In genomic region chr9:62341701-62342440, GRCm38 (mm10) we compare ENCODE assay signal across 7 mouse cellular contexts. TPM values are rescaled to one million over a fixed set of nuclear protein-coding genes. Genes with fewer than 3 reads are reported as not detected.
DNase-seq lines count a peak whose midpoint lies in the region; ATAC-seq lines count a peak whose summit lies in the region.

No protein-coding gene starts in this region.

- no peaks in the 10 kb centered on the region for H3K9me3 ChIP-seq in heart, embryonic 11.5 days (replicated peaks; ENCODE audit: control insufficient read depth, low read length)
- H3K9me3 ChIP-seq in limb, embryonic 10.5 days (replicated peaks), result no peaks in the 10 kb centered on the region
- H3K9me3 ChIP-seq in midbrain, embryonic 16.5 days (replicated peaks; ENCODE audit: control insufficient read depth, low read length, poor library complexity, severe bottlenecking), result no peaks in the 10 kb centered on the region

- H3K4me1 ChIP-seq in heart, embryonic 11.5 days (ENCODE audit: control insufficient read depth, insufficient read depth, low read length), result peaks cover 19% of the 10 kb centered on the region
- peaks cover 39% of the 10 kb centered on the region for H3K4me1 ChIP-seq in limb, embryonic 10.5 days
- peaks cover 31% of the 10 kb centered on the region for H3K4me1 ChIP-seq in midbrain, embryonic 16.5 days (ENCODE audit: control insufficient read depth, insufficient read depth, low read length)

- peak overlapping the region; percentile 99 for H3K27ac ChIP-seq in heart, embryonic 11.5 days (ENCODE audit: low read depth, low read length)
- peak overlapping the region; percentile 100 for H3K27ac ChIP-seq in limb, embryonic 10.5 days
- H3K27ac ChIP-seq in midbrain, embryonic 16.5 days (ENCODE audit: low read length), result peak overlapping the region; percentile 98

- under 1% methylated on average over 52 of the region's 54 CpGs for WGBS in heart, embryonic 11.5 days (ENCODE audit: insufficient replicate concordance)
- WGBS in limb, embryonic 10.5 days, result under 1% methylated on average over 53 of the region's 54 CpGs
- WGBS in midbrain, embryonic 16.5 days, result under 1% methylated on average over 52 of the region's 54 CpGs

- H3K36me3 ChIP-seq in heart, embryonic 11.5 days (ENCODE audit: control insufficient read depth, insufficient read depth, low read length), result no peaks in the 10 kb centered on the region
- no peaks in the 10 kb centered on the region for H3K36me3 ChIP-seq in limb, embryonic 10.5 days
- no peaks in the 10 kb centered on the region for H3K36me3 ChIP-seq in midbrain, embryonic 16.5 days (ENCODE audit: control insufficient read depth, insufficient read depth, low read length)

- peak overlapping the region; percentile 100 for H3K9ac ChIP-seq in heart, embryonic 11.5 days (ENCODE audit: low read depth, low read length)
- peak overlapping the region; percentile 99 for H3K9ac ChIP-seq in midbrain, embryonic 16.5 days (ENCODE audit: low read depth, low read length)

- no peaks in the 10 kb centered on the region for H3K27me3 ChIP-seq in heart, embryonic 11.5 days (ENCODE audit: control insufficient read depth, insufficient read depth, low read length)
- no peaks in the 10 kb centered on the region for H3K27me3 ChIP-seq in limb, embryonic 10.5 days (ENCODE audit: low read depth, poor library complexity, severe bottlenecking)
- H3K27me3 ChIP-seq in midbrain, embryonic 16.5 days (ENCODE audit: control insufficient read depth, insufficient read depth, low read depth, low read length), result no peaks in the 10 kb centered on the region

- H3K4me3 ChIP-seq in heart, embryonic 11.5 days (ENCODE audit: low read depth, low read length), result peak overlapping the region; percentile 93
- peak overlapping the region; percentile 93 for H3K4me3 ChIP-seq in limb, embryonic 10.5 days
- peak overlapping the region; percentile 87 for H3K4me3 ChIP-seq in midbrain, embryonic 16.5 days (ENCODE audit: low read depth, low read length)

- DNase-seq in ovary, postnatal 36 days (ENCODE audit: low spot score), result peak; percentile 47
- no peak for DNase-seq in ovary, adult 18-20 months (ENCODE audit: low spot score)
- peak; percentile 61 for DNase-seq in c-Kit-positive CD71-positive TER-119-positive erythroid progenitor cells, embryonic 14.5 days (ENCODE audit: low spot score)
- DNase-seq in limb, embryonic 10.5 days (ENCODE audit: low spot score), result peak; percentile 71
- DNase-seq in testis, postnatal 10 days (ENCODE audit: low spot score), result peak; percentile 66

- ATAC-seq in heart, embryonic 11.5 days (replicated peaks; ENCODE audit: insufficient number of reproducible peaks, low FRiP score, low TSS enrichment), result no peak
- peak; percentile 12; the same call in 1 of the 2 replicates for ATAC-seq in midbrain, embryonic 16.5 days

- peak overlapping the region; percentile 93 for H3K4me2 ChIP-seq in heart, embryonic 11.5 days
- peak overlapping the region; percentile 84 for H3K4me2 ChIP-seq in midbrain, embryonic 16.5 days (ENCODE audit: low read length)

RNA-seq across cellular contexts. Expression of gene Anp32a, which starts 0.8 kb away (rescaled TPM):
- 108 and 120 TPM in 2 replicates for polyA plus RNA-seq in heart, embryonic 11.5 days (2014; fragmentation: Nextera tagmentation; extraction: Ambion mirVana)
- 240 and 246 TPM in 2 replicates for polyA plus RNA-seq in limb, embryonic 10.5 days (2016; fragmentation: Nextera tagmentation; extraction: Ambion mirVana)
- 107 and 117 TPM in 2 replicates for polyA plus RNA-seq in midbrain, embryonic 16.5 days (2015; fragmentation: Nextera tagmentation; extraction: Ambion mirVana)

RNA-seq across cellular contexts. Expression of gene Spesp1, which starts 59.9 kb away (rescaled TPM):
- polyA plus RNA-seq in heart, embryonic 11.5 days (2014; fragmentation: Nextera tagmentation; extraction: Ambion mirVana), result not detected in 2 replicates
- polyA plus RNA-seq in limb, embryonic 10.5 days (2016; fragmentation: Nextera tagmentation; extraction: Ambion mirVana), result not detected in 2 replicates
- not detected in 2 replicates for polyA plus RNA-seq in midbrain, embryonic 16.5 days (2015; fragmentation: Nextera tagmentation; extraction: Ambion mirVana)
